Mouse (Mus musculus) kidney, embryonic 16.5 days (tissue): ENCODE data around the gene Nubp2. TPM values are rescaled to one million over a fixed set of nuclear protein-coding genes. Genes with fewer than 3 reads are reported as not detected.

Experiments used
- polyA plus RNA-seq: library from polyadenylated mRNA; unstranded; fragments of >200 nt; fragmentation: Nextera tagmentation; extraction: Ambion mirVana; gene quantifications from 2 replicates; pipeline ENCODE4 v1.2.1, GENCODE M21; 2015

Gene Nubp2
- polyA plus RNA-seq, 1 experiment from 2014 or later: 67.1 TPM

Other genes starting within 250 kb of the Nubp2 start
- 116 and 120 TPM in 2 replicates for gene Slc9a3r2, start 236.0 kb downstream of the Nubp2 start, polyA plus RNA-seq
- gene Npw, start 227.9 kb downstream of the Nubp2 start, polyA plus RNA-seq: 0.37 TPM in 1 of 2 replicates, not detected in the other
- gene Zfp598, start 216.7 kb downstream of the Nubp2 start, polyA plus RNA-seq: 19.7 and 22.7 TPM in 2 replicates
- 2.3 and 2.9 TPM in 2 replicates for gene Syngr3, start 196.4 kb downstream of the Nubp2 start, polyA plus RNA-seq
- gene Gfer, start 190.2 kb downstream of the Nubp2 start, polyA plus RNA-seq: 44.4 and 45.3 TPM in 2 replicates
- 1.9 and 2.7 TPM in 2 replicates for gene Noxo1, start 190.1 kb downstream of the Nubp2 start, polyA plus RNA-seq
- 92.1 and 107 TPM in 2 replicates for gene Tbl3, start 178.7 kb downstream of the Nubp2 start, polyA plus RNA-seq
- 0.26 TPM in 1 of 2 replicates, not detected in the other for gene Rnf151, start 168.3 kb downstream of the Nubp2 start, polyA plus RNA-seq
- gene Rps2, start 168.2 kb downstream of the Nubp2 start, polyA plus RNA-seq: 1,489 and 1,547 TPM in 2 replicates
- gene Ndufb10, start 161.9 kb downstream of the Nubp2 start, polyA plus RNA-seq: 258 and 262 TPM in 2 replicates
- gene Rpl3l, start 158.5 kb downstream of the Nubp2 start, polyA plus RNA-seq: 0.15 TPM in 1 of 2 replicates, not detected in the other
- gene Msrb1, start 149.7 kb downstream of the Nubp2 start, polyA plus RNA-seq: 33.3 and 33.8 TPM in 2 replicates
- gene Hs3st6, start 133.4 kb downstream of the Nubp2 start, polyA plus RNA-seq: 23.0 and 27.6 TPM in 2 replicates
- 0.11 TPM in 1 of 2 replicates, not detected in the other for gene Meiob, start 82.1 kb downstream of the Nubp2 start, polyA plus RNA-seq
- gene Hagh, start 46.2 kb downstream of the Nubp2 start, polyA plus RNA-seq: 63.4 and 75.6 TPM in 2 replicates
- 50.7 and 52.1 TPM in 2 replicates for gene Fahd1, start 36.0 kb downstream of the Nubp2 start, polyA plus RNA-seq
- 3.0 and 3.1 TPM in 2 replicates for gene Igfals, start 20.4 kb downstream of the Nubp2 start, polyA plus RNA-seq
- gene Spsb3, start 294 bp upstream of the Nubp2 start, polyA plus RNA-seq: 46.2 and 50.4 TPM in 2 replicates
- gene Eme2, start 8.7 kb upstream of the Nubp2 start, polyA plus RNA-seq: 36.5 and 38.5 TPM in 2 replicates
- 102 TPM in 2 replicates for gene Mrps34, start 8.8 kb upstream of the Nubp2 start, polyA plus RNA-seq
- gene Nme3, start 10.2 kb upstream of the Nubp2 start, polyA plus RNA-seq: 78.1 and 86.1 TPM in 2 replicates
- 30.1 and 33.6 TPM in 2 replicates for gene Mapk8ip3, start 50.6 kb upstream of the Nubp2 start, polyA plus RNA-seq
- 197 and 218 TPM in 2 replicates for gene Jpt2, start 74.3 kb upstream of the Nubp2 start, polyA plus RNA-seq
- 5.4 and 6.6 TPM in 2 replicates for gene Cramp1l, start 129.4 kb upstream of the Nubp2 start, polyA plus RNA-seq
- gene Ift140, start 129.7 kb upstream of the Nubp2 start, polyA plus RNA-seq: 24.9 and 25.5 TPM in 2 replicates
- gene Tmem204, start 197.2 kb upstream of the Nubp2 start, polyA plus RNA-seq: 34.4 and 44.7 TPM in 2 replicates
- 49.5 and 53.4 TPM in 2 replicates for gene Telo2, start 229.6 kb upstream of the Nubp2 start, polyA plus RNA-seq
- not detected in 2 replicates for gene Ptx4, start 234.4 kb upstream of the Nubp2 start, polyA plus RNA-seq
- 23.2 and 26.8 TPM in 2 replicates for gene Clcn7, start 247.0 kb upstream of the Nubp2 start, polyA plus RNA-seq